Mouse (Mus musculus) gastrocnemius, postnatal 25 days (tissue): Measurements from ENCODE around the gene Mst1r. TPM values are rescaled to one million over a fixed set of nuclear protein-coding genes. Genes with fewer than 3 reads are reported as not detected.
A peak's percentile ranks its signal among the peaks of the same experiment; 100 is the strongest.

Experiments
- DNase-seq: peaks from one replicate; pipeline ENCODE4 v3.0.0; 2022
- long read RNA-seq, 2 experiments: library from polyadenylated mRNA; stranded (forward); transcript quantifications; one replicate each; pipeline ENCODE4 v2.0.0; 2021
- total RNA-seq, 2 experiments: library from RNA; stranded (reverse); gene quantifications; 1 replicate in 1 of 2; 2 replicates in 1 of 2; pipeline ENCODE4 v1.2.3; 2021

Gene Mst1r
- 1 to 10 TPM; 1.3 to 2.1 TPM for total RNA-seq
- long read RNA-seq, experiment 1 = 0 reads
- long read RNA-seq, experiment 2, partial matches to known transcripts = 0 of 1 reads
- long read RNA-seq, experiment 2, other reads (novel, unspliced or antisense) = 1 of 1 reads

GRCm38 (mm10) chr9:107906252-107906966 is at the start of gene Mst1r:
TSS of gene Mst1r (plus strand) at chr9:107906873.
- DNase-seq = peak; percentile 85

GRCm38 (mm10) chr9:107858343-107858742 is 48.3 kb upstream of the Mst1r start:
- no peak for DNase-seq

- no peak for DNase-seq
These were observed 42.2 kb upstream of the Mst1r start for GRCm38 (mm10) chr9:107864493-107864892.

- DNase-seq = no peak
These were observed 40.6 kb upstream of the Mst1r start for GRCm38 (mm10) chr9:107866081-107866480.

GRCm38 (mm10) chr9:107872350-107873098 is 34.1 kb upstream of the Mst1r start:
- DNase-seq = peak; percentile 96

- no peak for DNase-seq
These were observed 33.5 kb upstream of the Mst1r start, which contains the start of gene Rbm6 for GRCm38 (mm10) chr9:107873137-107873536. TSS of gene Rbm6 (minus strand) at chr9:107873237.

- no peak for DNase-seq
These were observed 26.3 kb upstream of the Mst1r start for GRCm38 (mm10) chr9:107880411-107880810.

- peak; percentile 91 for DNase-seq
These were observed 18.8 kb upstream of the Mst1r start, which contains the start of gene Mon1a for GRCm38 (mm10) chr9:107887804-107888266. TSS of gene Mon1a (plus strand) at chr9:107888151.

GRCm38 (mm10) chr9:107888267-107888850 is 18.3 kb upstream of the Mst1r start:
- no peak for DNase-seq

- no peak for DNase-seq
These were observed 16.4 kb upstream of the Mst1r start for GRCm38 (mm10) chr9:107890260-107890659.

GRCm38 (mm10) chr9:107891023-107891422 is 15.7 kb upstream of the Mst1r start:
- no peak for DNase-seq

GRCm38 (mm10) chr9:107898563-107898962 is 8.1 kb upstream of the Mst1r start:
- DNase-seq = no peak

- no peak for DNase-seq
These were observed 6.8 kb upstream of the Mst1r start for GRCm38 (mm10) chr9:107899855-107900254.

- no peak for DNase-seq
These were observed 5.6 kb upstream of the Mst1r start for GRCm38 (mm10) chr9:107900840-107901626.

- no peak for DNase-seq
These were observed 5.1 kb upstream of the Mst1r start for GRCm38 (mm10) chr9:107901627-107901914.

GRCm38 (mm10) chr9:107904726-107905125 is 1.9 kb upstream of the Mst1r start:
- DNase-seq = peak; percentile 73

- DNase-seq = no peak
These were observed 511 bp downstream of the Mst1r start for GRCm38 (mm10) chr9:107906967-107907800.

- no peak for DNase-seq
These were observed 1.1 kb downstream of the Mst1r start for GRCm38 (mm10) chr9:107907801-107908120.

GRCm38 (mm10) chr9:107908410-107909158 is 1.9 kb downstream of the Mst1r start:
- peak; percentile 45 for DNase-seq

GRCm38 (mm10) chr9:107910025-107910769 is 3.5 kb downstream of the Mst1r start:
- no peak for DNase-seq
